Mouse (Mus musculus) cerebellum, adult 2 months (tissue): ENCODE data around the gene Mtmr4. TPM values are rescaled to one million over a fixed set of nuclear protein-coding genes. Genes with fewer than 3 reads are reported as not detected.

Experiments
- DNase-seq, 2 experiments: peaks; one replicate each; pipeline ENCODE4 v3.0.0; 2021
- H3K27ac ChIP-seq: fragments of 200-500 bp; 2 replicates; pipeline ENCODE4 v1.5.1; 2012; ENCODE audit warnings: low read length, control low read depth, inconsistent platforms; ENCODE audit not compliant: insufficient read depth
- H3K27me3 ChIP-seq: fragments of 200-500 bp; 2 replicates; pipeline ENCODE4 v1.6.1; 2012; ENCODE audit warnings: inconsistent platforms, mild to moderate bottlenecking, low read length, moderate library complexity; ENCODE audit not compliant: control insufficient read depth, insufficient read depth
- H3K4me1 ChIP-seq: fragments of 200-500 bp; 2 replicates; pipeline ENCODE4 v1.6.1; 2011; ENCODE audit warnings: low read length; ENCODE audit not compliant: control insufficient read depth, insufficient read depth
- H3K4me3 ChIP-seq: fragments of 200-500 bp; replicated peaks from 2 replicates; pipeline ENCODE3; 2011; ENCODE audit warnings: mild to moderate bottlenecking, low read depth, low read length, control low read depth; ENCODE audit not compliant: insufficient read depth
- CTCF ChIP-seq: fragments of 200-500 bp; IDR thresholded peaks from 2 replicates; pipeline ENCODE4 v1.5.1; 2011; ENCODE audit warnings: low read depth, mild to moderate bottlenecking, control low read depth, low read length, moderate library complexity, borderline replicate concordance; ENCODE audit not compliant: insufficient read depth
- POLR2A ChIP-seq: fragments of 200-500 bp; IDR thresholded peaks from 2 replicates; pipeline ENCODE4 v1.6.1; 2011; ENCODE audit warnings: low read length, control low read depth, borderline replicate concordance; ENCODE audit not compliant: insufficient read depth
- WGBS: fragments of 180-500 bp; shearing (Covaris S2); methylation state at CpG from one replicate; pipeline ENCODE4 v1.1.7; 2018; 5-methylcytosine and 5-hydroxymethylcytosine counted together
- polyA plus RNA-seq: library from polyadenylated mRNA; depleted of rRNA; stranded (reverse); fragments of >200 nt; gene quantifications from 2 replicates; pipeline ENCODE4 v1.2.3, GENCODE M21; 2012

The Mtmr4 gene
- polyA plus RNA-seq, 1 experiment, result 66.9 TPM

- TF ChIP-seq POLR2A (no peak), CTCF (no peak)
- 94% methylated on average over 5 of the region's 5 CpGs for WGBS
- H3K4me1 ChIP-seq, result peaks cover 15% of the 10 kb centered on the region
- DNase-seq, result no peak
- no peak overlapping the region for H3K4me3 ChIP-seq
- H3K27me3 ChIP-seq, result no peaks in the 10 kb centered on the region
- H3K27ac ChIP-seq, result no peak overlapping the region
These were observed 4.6 kb upstream of the Mtmr4 start for GRCm38 (mm10) chr11:87587211-87587874.

- DNase-seq, result no peak
- H3K4me3 ChIP-seq, result no peak overlapping the region
- H3K4me1 ChIP-seq, result peaks cover 16% of the 10 kb centered on the region
- TF ChIP-seq CTCF (no peak), POLR2A (no peak)
- no peaks in the 10 kb centered on the region for H3K27me3 ChIP-seq
- H3K27ac ChIP-seq, result no peak overlapping the region
- WGBS, result 80% methylated on average over 8 of the region's 8 CpGs
These were observed 2.4 kb upstream of the Mtmr4 start for GRCm38 (mm10) chr11:87589605-87590004.

GRCm38 (mm10) chr11:87590841-87591525 is 979 bp upstream of the Mtmr4 start:
- under 1% methylated on average over 25 of the region's 25 CpGs for WGBS
- Histone ChIP-seq H3K4me1 (peaks cover 16% of the 10 kb centered on the region), H3K27ac (peak overlapping the region; percentile 48), H3K4me3 (peak overlapping the region; percentile 83), H3K27me3 (no peaks in the 10 kb centered on the region)
- no peak for TF ChIP-seq CTCF
- DNase-seq, result peak; percentile 55 to 71

GRCm38 (mm10) chr11:87592354-87592695 is 363 bp downstream of the Mtmr4 start:
- DNase-seq, result no peak
- WGBS, result under 1% methylated on average over 15 of the region's 15 CpGs
- Histone ChIP-seq H3K4me3 (peak overlapping the region; percentile 68), H3K27me3 (no peaks in the 10 kb centered on the region), H3K4me1 (peaks cover 17% of the 10 kb centered on the region), H3K27ac (peak overlapping the region; percentile 89)
- TF ChIP-seq POLR2A (no peak), CTCF (no peak)

GRCm38 (mm10) chr11:87592713-87593598 is 994 bp downstream of the Mtmr4 start:
- no peak for TF ChIP-seq CTCF
- no peak for TF ChIP-seq POLR2A
- Histone ChIP-seq H3K4me3 (peak overlapping the region; percentile 68), H3K27ac (peak overlapping the region; percentile 89), H3K4me1 (peaks cover 20% of the 10 kb centered on the region), H3K27me3 (no peaks in the 10 kb centered on the region)
- DNase-seq, result no peak
- 17% methylated on average over 13 of the region's 13 CpGs for WGBS

GRCm38 (mm10) chr11:87595327-87595841 is 3.4 kb downstream of the Mtmr4 start:
- H3K4me1 ChIP-seq, result peaks cover 21% of the 10 kb centered on the region

GRCm38 (mm10) chr11:87595976-87596375 is 4.0 kb downstream of the Mtmr4 start:
- 5% methylated on average over 7 of the region's 7 CpGs for whole genome bisulfite sequencing
- TF ChIP-seq CTCF, result no peak
- TF ChIP-seq POLR2A, result no peak
- peak overlapping the region; percentile 92 for H3K4me3 ChIP-seq
- H3K27ac ChIP-seq, result peak overlapping the region; percentile 58
- H3K4me1 ChIP-seq, result peaks cover 22% of the 10 kb centered on the region
- no peaks in the 10 kb centered on the region for H3K27me3 ChIP-seq
- peak; percentile 45 to 54 for DNase-seq

More at GRCm38 (mm10) chr11:87595327-87595841, 3.4 kb downstream of the Mtmr4 start:
- TF ChIP-seq CTCF, result no peak
- TF ChIP-seq POLR2A, result peak; percentile 60; the same call in 1 of the 2 replicates
- Histone ChIP-seq H3K27ac (peak overlapping the region; percentile 70), H3K4me3 (peak overlapping the region; percentile 92), H3K27me3 (no peaks in the 10 kb centered on the region)
- WGBS, result 2% methylated on average over 36 of the region's 37 CpGs
- peak; percentile 89 to 93 for DNase-seq
